Mouse (Mus musculus): Measurements from ENCODE around the gene Elk3. TPM values are rescaled to one million over a fixed set of nuclear protein-coding genes. Genes with fewer than 3 reads are reported as not detected.
A peak's percentile ranks its signal among the peaks of the same experiment; 100 is the strongest.

The Elk3 gene
- total RNA-seq, 1 experiment, result 15.7 TPM

DNA sequence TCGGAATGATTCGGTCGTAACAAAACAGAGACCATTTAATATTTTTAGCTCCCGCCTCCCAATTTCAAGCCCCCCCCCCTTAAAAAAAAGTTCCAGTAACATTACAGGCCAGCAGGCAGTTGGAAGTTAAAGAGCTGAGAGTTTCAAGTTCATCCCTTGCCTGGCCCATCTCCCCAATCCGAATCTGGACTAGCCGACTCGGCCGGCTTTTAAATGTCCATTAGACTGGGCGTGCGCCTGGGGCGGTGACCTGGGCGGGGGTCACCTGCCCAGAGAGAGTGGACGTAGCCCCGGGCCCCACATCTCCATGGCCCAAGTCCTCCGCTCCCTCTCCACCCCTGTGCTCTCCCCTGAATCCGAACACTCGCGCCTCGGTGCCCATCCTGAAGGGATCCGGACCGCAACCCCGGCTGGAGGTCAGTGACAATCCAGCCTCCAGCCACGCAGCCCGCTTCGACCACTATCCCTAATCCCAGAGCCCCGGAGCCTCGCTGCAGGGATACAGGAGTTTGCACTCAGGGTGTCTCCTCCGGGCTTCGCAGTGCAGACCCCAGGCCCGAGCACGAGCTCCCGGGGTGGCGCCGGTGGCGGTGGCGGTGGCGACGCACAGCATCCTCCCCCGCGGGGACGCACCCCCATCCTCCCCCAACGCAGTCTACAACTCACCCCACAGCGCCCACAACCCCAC lies 857 bp downstream of the Elk3 start:
- no peak for DNase-seq (ENCODE audit: low read depth, low spot score)
- Histone ChIP-seq H3K27ac (ENCODE audit: insufficient read depth, low read depth, low read length, poor library complexity, severe bottlenecking) (peak overlapping the region; percentile 67; the same call in 1 of the 2 replicates), H3K36me3 (ENCODE audit: control insufficient read depth, insufficient read depth, low read length, poor library complexity, severe bottlenecking) (no peaks in the 10 kb centered on the region), H3K4me3 (ENCODE audit: insufficient read depth in 1 of 2, low read depth in 1 of 2, low read length in 2 of 2, poor library complexity in 1 of 2, severe bottlenecking in 1 of 2) (peak overlapping the region; percentile 77 to 90), H3K9me3 (ENCODE audit: control insufficient read depth, insufficient read depth, low read depth, low read length) (no peaks in the 10 kb centered on the region), H3K4me1 (ENCODE audit: control insufficient read depth in 2 of 2, insufficient read depth in 2 of 2, low read length in 2 of 2, poor library complexity in 1 of 2) (peaks cover 5% of the 10 kb centered on the region in 2 experiments; a peak in 1 of 4 replicates), H3K9ac (ENCODE audit: insufficient read depth, low read depth, low read length, poor library complexity, severe bottlenecking) (peak overlapping the region; percentile 85)
- in situ Hi-C loops (cut with MboI; ENCODE audit: low sequenced_read_pairs in 2 of 2, unreplicated experiment in 2 of 2), result no loop called here
- no peak for TF ChIP-seq ZC3H11A (IDR thresholded peaks at IDR 0.05; ENCODE audit: borderline replicate concordance, low read depth, low read length)
- no peak for TF ChIP-seq ZNF384 (IDR thresholded peaks at IDR 0.05; ENCODE audit: low read depth, low read length)
- no peak for TF ChIP-seq MAFK (IDR thresholded peaks at IDR 0.05; ENCODE audit: insufficient read depth, low read depth, low read length)
- no peak for TF ChIP-seq CHD2 (IDR thresholded peaks at IDR 0.05; ENCODE audit: low read depth, low read length)
- TF ChIP-seq HCFC1 (IDR thresholded peaks at IDR 0.05; ENCODE audit: borderline replicate concordance, insufficient read depth, low read length), result no peak

DNA sequence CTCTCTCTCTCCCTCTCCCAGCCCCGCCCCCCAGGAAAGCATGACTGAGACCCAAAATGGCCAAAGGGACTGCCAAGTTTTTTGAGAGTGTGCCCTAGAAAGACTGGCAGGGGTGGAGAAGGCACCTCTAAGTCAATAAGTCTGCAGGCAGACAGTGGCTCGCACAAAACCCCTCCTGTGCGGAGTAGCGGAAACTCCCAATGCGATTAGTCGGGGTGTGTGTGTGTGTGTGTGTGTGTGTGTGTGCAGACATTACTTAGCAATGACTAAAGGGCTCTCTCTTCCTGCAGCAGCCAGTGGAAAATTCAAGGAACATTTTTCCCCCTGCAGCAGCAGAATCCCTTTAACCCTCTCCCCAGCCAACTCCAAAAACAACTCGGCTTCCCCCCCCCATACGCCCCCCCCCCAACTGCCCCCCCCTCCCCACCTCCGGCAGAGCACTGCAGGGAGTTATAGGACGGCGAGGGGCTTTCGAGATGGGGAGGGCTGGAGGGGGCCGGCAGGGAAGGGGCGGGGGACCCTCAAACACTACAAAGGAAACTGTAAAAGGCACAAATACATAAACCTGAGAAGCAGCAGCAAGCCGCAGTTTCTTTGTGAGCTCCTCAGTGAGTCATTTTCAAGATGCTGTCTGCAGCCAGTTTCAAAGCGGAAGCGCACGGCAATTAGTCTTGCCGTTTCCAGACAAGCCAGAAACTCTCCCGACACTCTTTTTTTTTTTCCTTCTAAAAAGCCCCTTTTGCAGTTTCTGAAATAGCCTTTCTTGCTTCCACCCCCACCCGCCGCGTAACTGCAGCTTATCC lies 1.6 kb downstream of the Elk3 start:
- TF ChIP-seq ZC3H11A (IDR thresholded peaks at IDR 0.05; ENCODE audit: borderline replicate concordance, low read depth, low read length) (no peak), CHD2 (IDR thresholded peaks at IDR 0.05; ENCODE audit: low read depth, low read length) (no peak), ZNF384 (IDR thresholded peaks at IDR 0.05; ENCODE audit: low read depth, low read length) (peak; percentile 73; the same call in 1 of the 2 replicates), MAFK (IDR thresholded peaks at IDR 0.05; ENCODE audit: insufficient read depth, low read depth, low read length) (no peak)
- in situ Hi-C loops (cut with MboI; ENCODE audit: low sequenced_read_pairs in 2 of 2, unreplicated experiment in 2 of 2), result no loop called here
- Histone ChIP-seq H3K36me3 (ENCODE audit: control insufficient read depth, insufficient read depth, low read length, poor library complexity, severe bottlenecking) (no peaks in the 10 kb centered on the region), H3K9me3 (ENCODE audit: control insufficient read depth, insufficient read depth, low read depth, low read length) (no peaks in the 10 kb centered on the region), H3K9ac (ENCODE audit: insufficient read depth, low read depth, low read length, poor library complexity, severe bottlenecking) (peak overlapping the region; percentile 85; the same call in 1 of the 2 replicates), H3K27ac (ENCODE audit: insufficient read depth, low read depth, low read length, poor library complexity, severe bottlenecking) (peak overlapping the region; percentile 24; the same call in 1 of the 2 replicates), H3K4me3 (ENCODE audit: insufficient read depth in 1 of 2, low read depth in 1 of 2, low read length in 2 of 2, poor library complexity in 1 of 2, severe bottlenecking in 1 of 2) (peak overlapping the region; percentile 77 to 90), H3K4me1 (ENCODE audit: control insufficient read depth in 2 of 2, insufficient read depth in 2 of 2, low read length in 2 of 2, poor library complexity in 1 of 2) (peaks cover 5% of the 10 kb centered on the region in 2 experiments; a peak in 1 of 4 replicates)
- no peak for DNase-seq (ENCODE audit: low read depth, low spot score)

DNA sequence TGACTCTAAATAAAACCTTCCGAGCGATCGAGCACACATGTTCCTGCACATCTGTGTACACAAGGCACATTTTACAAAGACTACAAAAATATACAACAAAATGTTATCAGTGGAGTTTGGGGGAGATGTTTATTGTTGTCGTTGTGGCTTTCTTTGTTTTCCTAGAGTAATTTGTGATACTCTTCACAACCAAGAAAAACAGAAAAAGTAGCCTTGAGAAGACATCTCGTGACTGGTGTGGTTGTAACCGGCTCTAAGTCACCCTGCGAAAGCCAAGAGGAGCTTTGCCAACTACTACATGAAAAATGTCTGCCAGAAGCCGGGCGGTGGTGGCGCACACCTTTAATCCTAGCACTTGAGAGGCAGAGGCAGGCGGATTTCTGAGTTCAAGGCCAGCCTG lies 4.6 kb downstream of the Elk3 start:
- no peak for DNase-seq (ENCODE audit: low read depth, low spot score)
- no peaks in the 10 kb centered on the region for H3K36me3 ChIP-seq (ENCODE audit: control insufficient read depth, insufficient read depth, low read length, poor library complexity, severe bottlenecking)
- H3K9ac ChIP-seq (ENCODE audit: insufficient read depth, low read depth, low read length, poor library complexity, severe bottlenecking), result no peak overlapping the region
- H3K4me3 ChIP-seq (ENCODE audit: insufficient read depth in 1 of 2, low read depth in 1 of 2, low read length in 2 of 2, poor library complexity in 1 of 2, severe bottlenecking in 1 of 2), result no peak overlapping the region
- in situ Hi-C loops (cut with MboI; ENCODE audit: low sequenced_read_pairs in 2 of 2, unreplicated experiment in 2 of 2), result no loop called here
- no peak overlapping the region for H3K27ac ChIP-seq (ENCODE audit: insufficient read depth, low read depth, low read length, poor library complexity, severe bottlenecking)
- H3K4me1 ChIP-seq (ENCODE audit: control insufficient read depth in 2 of 2, insufficient read depth in 2 of 2, low read length in 2 of 2, poor library complexity in 1 of 2), result peaks cover 3% of the 10 kb centered on the region in 2 experiments; a peak in 1 of 4 replicates
- no peaks in the 10 kb centered on the region for H3K9me3 ChIP-seq (ENCODE audit: control insufficient read depth, insufficient read depth, low read depth, low read length)
- no peak for TF ChIP-seq HCFC1 (IDR thresholded peaks at IDR 0.05; ENCODE audit: borderline replicate concordance, insufficient read depth, low read length)
- no peak for TF ChIP-seq ZC3H11A (IDR thresholded peaks at IDR 0.05; ENCODE audit: borderline replicate concordance, low read depth, low read length)
- no peak for TF ChIP-seq MAFK (IDR thresholded peaks at IDR 0.05; ENCODE audit: insufficient read depth, low read depth, low read length)
- TF ChIP-seq CHD2 (IDR thresholded peaks at IDR 0.05; ENCODE audit: low read depth, low read length), result no peak
- TF ChIP-seq ZNF384 (IDR thresholded peaks at IDR 0.05; ENCODE audit: low read depth, low read length), result no peak

DNA sequence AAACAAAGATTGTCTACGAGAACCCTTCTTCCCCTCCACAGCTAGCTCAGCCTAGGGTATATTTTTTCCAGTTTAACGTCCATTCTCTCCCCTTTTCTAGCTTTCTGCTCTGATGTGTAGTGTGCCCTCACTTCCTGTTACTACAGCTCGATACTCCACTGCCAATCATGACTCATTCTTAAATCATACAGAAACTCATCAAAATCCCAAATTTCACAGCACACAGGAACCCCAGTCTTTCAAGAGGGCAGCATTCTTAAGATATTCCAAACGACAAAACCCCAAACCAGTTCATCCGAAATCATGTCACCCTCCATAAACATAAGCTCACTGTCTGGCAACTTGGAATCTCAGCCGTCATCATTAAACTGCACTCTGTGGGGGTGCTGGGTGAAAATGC lies 5.0 kb downstream of the Elk3 start:
- no peak for DNase-seq (ENCODE audit: low read depth, low spot score)
- Histone ChIP-seq H3K9me3 (ENCODE audit: control insufficient read depth, insufficient read depth, low read depth, low read length) (no peaks in the 10 kb centered on the region), H3K9ac (ENCODE audit: insufficient read depth, low read depth, low read length, poor library complexity, severe bottlenecking) (no peak overlapping the region), H3K4me3 (ENCODE audit: insufficient read depth in 1 of 2, low read depth in 1 of 2, low read length in 2 of 2, poor library complexity in 1 of 2, severe bottlenecking in 1 of 2) (no peak overlapping the region), H3K4me1 (ENCODE audit: control insufficient read depth in 2 of 2, insufficient read depth in 2 of 2, low read length in 2 of 2, poor library complexity in 1 of 2) (peaks cover 3% of the 10 kb centered on the region in 2 experiments; a peak in 1 of 4 replicates), H3K27ac (ENCODE audit: insufficient read depth, low read depth, low read length, poor library complexity, severe bottlenecking) (no peak overlapping the region), H3K36me3 (ENCODE audit: control insufficient read depth, insufficient read depth, low read length, poor library complexity, severe bottlenecking) (no peaks in the 10 kb centered on the region)
- in situ Hi-C loops (cut with MboI; ENCODE audit: low sequenced_read_pairs in 2 of 2, unreplicated experiment in 2 of 2), result no loop called here
- TF ChIP-seq CHD2 (IDR thresholded peaks at IDR 0.05; ENCODE audit: low read depth, low read length) (no peak), HCFC1 (IDR thresholded peaks at IDR 0.05; ENCODE audit: borderline replicate concordance, insufficient read depth, low read length) (no peak), ZC3H11A (IDR thresholded peaks at IDR 0.05; ENCODE audit: borderline replicate concordance, low read depth, low read length) (no peak), MAFK (IDR thresholded peaks at IDR 0.05; ENCODE audit: insufficient read depth, low read depth, low read length) (no peak), ZNF384 (IDR thresholded peaks at IDR 0.05; ENCODE audit: low read depth, low read length) (no peak)
